23 mouse cellular contexts compared by ENCODE assay signal in genomic region chr13:103079806-103080205, GRCm38 (mm10).
"Had no signal": no experiment of that assay in that cellular context is flagged by ENCODE, and none has a peak within 500 bp of the region (broad histone marks: within the 10 kb centered on the region; RNA-seq: fewer than 3 reads in every experiment).

No protein-coding gene starts in this region.

- H3K4me1 ChIP-seq: limb, embryonic 13.5 days; liver, embryonic 15.5 days; lung, embryonic 15.5 days; neural tube, embryonic 13.5 days; stomach, embryonic 15.5 days had no signal

- H3K9me3 ChIP-seq: limb, embryonic 10.5 days; limb, embryonic 13.5 days; liver, embryonic 12.5 days; liver, embryonic 15.5 days; lung, embryonic 15.5 days; megakaryocyte, embryonic 14.5 days; midbrain, embryonic 10.5 days; midbrain, embryonic 13.5 days; neural tube, embryonic 13.5 days; stomach, embryonic 15.5 days had no signal

- H3K9ac ChIP-seq: limb, embryonic 13.5 days; liver, embryonic 12.5 days; liver, embryonic 15.5 days; lung, embryonic 15.5 days; midbrain, embryonic 13.5 days; neural tube, embryonic 13.5 days; stomach, embryonic 15.5 days had no signal

- H3K4me2 ChIP-seq: limb, embryonic 13.5 days; liver, embryonic 12.5 days; liver, embryonic 15.5 days; lung, embryonic 15.5 days; midbrain, embryonic 13.5 days; neural tube, embryonic 13.5 days; stomach, embryonic 15.5 days had no signal

- H3K27me3 ChIP-seq: limb, embryonic 13.5 days; liver, embryonic 12.5 days; liver, embryonic 15.5 days; lung, embryonic 15.5 days; midbrain, embryonic 13.5 days; stomach, embryonic 15.5 days had no signal

- DNase-seq: kidney, postnatal 25 days; layer of hippocampus, adult 9-11 months; liver; lung, adult 18-20 months; lung, postnatal 10 days; lung, postnatal 36 days; retina, postnatal 1 day; right cerebral cortex, postnatal 25 days; spleen, adult 18-20 months; thymus, postnatal 36 days had no signal

- H3K36me3 ChIP-seq: limb, embryonic 10.5 days; limb, embryonic 13.5 days; liver, embryonic 12.5 days; liver, embryonic 15.5 days; lung, embryonic 15.5 days; midbrain, embryonic 10.5 days; midbrain, embryonic 13.5 days; neural tube, embryonic 13.5 days; stomach, embryonic 15.5 days had no signal

- H3K27ac ChIP-seq: layer of hippocampus, adult 2 months; limb, embryonic 10.5 days; limb, embryonic 13.5 days; liver, embryonic 12.5 days; liver, embryonic 15.5 days; lung, embryonic 15.5 days; midbrain, embryonic 10.5 days; midbrain, embryonic 13.5 days; neural tube, embryonic 13.5 days; stomach, embryonic 15.5 days had no signal

- H3K4me3 ChIP-seq: layer of hippocampus, adult 2 months; limb, embryonic 10.5 days; limb, embryonic 13.5 days; liver, embryonic 12.5 days; liver, embryonic 15.5 days; lung, embryonic 15.5 days; megakaryocyte, embryonic 14.5 days; midbrain, embryonic 10.5 days; midbrain, embryonic 13.5 days; myocyte; neural tube, embryonic 13.5 days; stomach, embryonic 15.5 days had no signal

- ATAC-seq: liver, embryonic 12.5 days; midbrain, embryonic 13.5 days; midbrain, embryonic 16.5 days had no signal
